9 mouse cellular contexts compared by ENCODE assay signal in the genomic region with DNA sequence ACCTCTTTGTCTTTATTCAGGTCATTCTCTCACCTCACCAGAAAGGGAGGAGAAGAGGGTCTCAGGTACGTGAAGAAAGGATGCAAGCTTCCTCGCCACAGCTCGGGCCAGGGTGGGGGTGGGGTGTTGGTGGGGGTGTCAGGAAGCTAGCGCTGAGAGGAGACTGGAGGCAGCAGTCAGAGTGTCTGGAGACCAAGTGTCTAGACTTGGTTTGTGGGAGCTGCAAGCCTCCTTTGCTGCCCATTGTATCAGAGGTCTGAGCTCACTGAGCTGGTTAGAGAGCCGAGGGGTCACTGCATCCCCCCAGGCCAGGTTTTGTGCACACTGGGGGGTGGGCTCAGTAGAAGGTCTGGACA.
A peak's percentile ranks its signal among the peaks of the same experiment; 100 is the strongest.
DNase-seq lines count a peak whose midpoint lies in the region; ATAC-seq and TF ChIP-seq lines count a peak whose summit lies in the region.
"Had no signal": no experiment of that assay in that cellular context is flagged by ENCODE, and none has a peak within 500 bp of the region (broad histone marks: within the 10 kb centered on the region; RNA-seq: fewer than 3 reads in every experiment).

No protein-coding gene starts in this region.

- WGBS in kidney, embryonic 15.5 days = 28% methylated on average over 5 of the region's 5 CpGs
- 51% methylated on average over 5 of the region's 5 CpGs for WGBS in kidney, adult 2 months
- WGBS in embryonic facial prominence, embryonic 15.5 days = 45% methylated on average over 5 of the region's 5 CpGs
- WGBS in hindbrain, embryonic 11.5 days = 10% methylated on average over 5 of the region's 5 CpGs
- 7% methylated on average over 5 of the region's 5 CpGs for WGBS in midbrain, embryonic 15.5 days

- peak overlapping the region; percentile 32 for H3K4me3 ChIP-seq in kidney, embryonic 15.5 days (replicated peaks)
- H3K4me3 ChIP-seq in kidney, adult 2 months (ENCODE audit: insufficient read depth, low read depth, low read length) = no peak overlapping the region
- peak overlapping the region; percentile 14; the same call in 1 of the 2 replicates for H3K4me3 ChIP-seq in embryonic facial prominence, embryonic 15.5 days (replicated peaks)
- H3K4me3 ChIP-seq in hindbrain, embryonic 11.5 days (ENCODE audit: low read depth, low read length) = no peak overlapping the region
- peak overlapping the region; percentile 15 for H3K4me3 ChIP-seq in midbrain, embryonic 15.5 days

- TF ChIP-seq POLR2A in kidney, adult 2 months (IDR thresholded peaks at IDR 0.05; ENCODE audit: low read depth, low read length) = no peak

- peaks cover 13% of the 10 kb centered on the region for H3K4me1 ChIP-seq in kidney, embryonic 15.5 days
- H3K4me1 ChIP-seq in kidney, adult 2 months (ENCODE audit: control insufficient read depth, insufficient read depth, low read length) = no peaks in the 10 kb centered on the region
- H3K4me1 ChIP-seq in embryonic facial prominence, embryonic 15.5 days = peaks cover 5% of the 10 kb centered on the region
- 0 out of 2 replicates have a peak, but pooled peaks cover 6% of the 10 kb centered on the region for H3K4me1 ChIP-seq in hindbrain, embryonic 11.5 days (replicated peaks; ENCODE audit: control insufficient read depth, insufficient read depth, low read length)
- peaks cover 26% of the 10 kb centered on the region for H3K4me1 ChIP-seq in midbrain, embryonic 15.5 days

- H3K9me3 ChIP-seq in kidney, embryonic 15.5 days (replicated peaks) = no peaks in the 10 kb centered on the region
- H3K9me3 ChIP-seq in embryonic facial prominence, embryonic 15.5 days (replicated peaks) = no peaks in the 10 kb centered on the region
- no peaks in the 10 kb centered on the region for H3K9me3 ChIP-seq in hindbrain, embryonic 11.5 days (ENCODE audit: control insufficient read depth, low read length)
- H3K9me3 ChIP-seq in midbrain, embryonic 15.5 days = no peaks in the 10 kb centered on the region

- no peak for TF ChIP-seq CTCF in kidney, adult 2 months (conservative IDR thresholded peaks at IDR 0.05; ENCODE audit: insufficient read depth, insufficient read length, low read depth, low read length)

- no peak for DNase-seq in kidney, adult 2 months
- DNase-seq in hindbrain, embryonic 11.5 days (ENCODE audit: low spot score) = peak; percentile 47
- DNase-seq in gastrocnemius, adult 8-10 months (ENCODE audit: low spot score in 2 of 2) = no peak
- DNase-seq in spleen, postnatal 14 days (ENCODE audit: low spot score in 2 of 2) = no peak

- H3K36me3 ChIP-seq in kidney, embryonic 15.5 days = no peaks in the 10 kb centered on the region
- H3K36me3 ChIP-seq in kidney, adult 2 months (ENCODE audit: control insufficient read depth, insufficient read depth, low read length) = no peaks in the 10 kb centered on the region
- H3K36me3 ChIP-seq in embryonic facial prominence, embryonic 15.5 days = no peaks in the 10 kb centered on the region
- H3K36me3 ChIP-seq in hindbrain, embryonic 11.5 days (ENCODE audit: control insufficient read depth, insufficient read depth, low read length) = no peaks in the 10 kb centered on the region
- H3K36me3 ChIP-seq in midbrain, embryonic 15.5 days (replicated peaks) = no peaks in the 10 kb centered on the region

- H3K4me2 ChIP-seq in kidney, embryonic 15.5 days = peak overlapping the region; percentile 62
- peak overlapping the region; percentile 42 for H3K4me2 ChIP-seq in embryonic facial prominence, embryonic 15.5 days (replicated peaks)
- peak overlapping the region; percentile 43 for H3K4me2 ChIP-seq in hindbrain, embryonic 11.5 days (replicated peaks; ENCODE audit: low read depth, low read length)
- H3K4me2 ChIP-seq in midbrain, embryonic 15.5 days = peak overlapping the region; percentile 46

- H3K9ac ChIP-seq in kidney, embryonic 15.5 days = no peak overlapping the region
- no peak overlapping the region for H3K9ac ChIP-seq in embryonic facial prominence, embryonic 15.5 days
- H3K9ac ChIP-seq in hindbrain, embryonic 11.5 days (ENCODE audit: low read depth, low read length) = peak overlapping the region; percentile 13
- peak overlapping the region; percentile 12; the same call in 1 of the 2 replicates for H3K9ac ChIP-seq in midbrain, embryonic 15.5 days

- no peak overlapping the region for H3K27ac ChIP-seq in kidney, embryonic 15.5 days
- no peak overlapping the region for H3K27ac ChIP-seq in kidney, adult 2 months (ENCODE audit: insufficient read depth, low read depth, low read length)
- no peak overlapping the region for H3K27ac ChIP-seq in embryonic facial prominence, embryonic 15.5 days (replicated peaks)
- H3K27ac ChIP-seq in hindbrain, embryonic 11.5 days (ENCODE audit: low read depth, low read length) = peak overlapping the region; percentile 90
- H3K27ac ChIP-seq in midbrain, embryonic 15.5 days = peak overlapping the region; percentile 87

- H3K27me3 ChIP-seq in kidney, embryonic 15.5 days = no peaks in the 10 kb centered on the region
- no peaks in the 10 kb centered on the region for H3K27me3 ChIP-seq in kidney, adult 2 months (replicated peaks; ENCODE audit: control insufficient read depth, insufficient read depth, low read length)
- H3K27me3 ChIP-seq in embryonic facial prominence, embryonic 15.5 days = no peaks in the 10 kb centered on the region
- 0 out of 2 replicates have a peak, but pooled peaks cover 2% of the 10 kb centered on the region for H3K27me3 ChIP-seq in hindbrain, embryonic 11.5 days (ENCODE audit: control insufficient read depth, insufficient read depth, low read length)
- no peaks in the 10 kb centered on the region for H3K27me3 ChIP-seq in midbrain, embryonic 15.5 days (replicated peaks)
- H3K27me3 ChIP-seq: Patski had no signal

- 0 out of 2 replicates have a peak, but pooled peaks have one; percentile 12 for ATAC-seq in kidney, embryonic 15.5 days (replicated peaks; ENCODE audit: low FRiP score)
- ATAC-seq in embryonic facial prominence, embryonic 15.5 days (ENCODE audit: insufficient number of reproducible peaks, low FRiP score, low TSS enrichment, low read depth) = no peak
- ATAC-seq in hindbrain, embryonic 11.5 days (ENCODE audit: low FRiP score) = peak; percentile 34; the same call in 1 of the 2 replicates
- ATAC-seq in midbrain, embryonic 15.5 days (replicated peaks) = no peak; the same call in none of the 2 replicates
- ATAC-seq in megakaryocyte-erythroid progenitor cell, adult 5-6 weeks (replicated peaks; ENCODE audit: low FRiP score, low TSS enrichment, poor library complexity, severe bottlenecking) = no peak
- ATAC-seq: Patski had no signal

Comparison
In these comparisons a context has a peak if more than half of its experiments do, and no peak if none do; other contexts are left out.
1. H3K4me3 ChIP-seq: peak in kidney, embryonic 15.5 days (single experiment), embryonic facial prominence, embryonic 15.5 days (single experiment) and midbrain, embryonic 15.5 days (single experiment); none in kidney, adult 2 months (single experiment) and hindbrain, embryonic 11.5 days (single experiment).
2. ATAC-seq: peak in kidney, embryonic 15.5 days (single experiment) and hindbrain, embryonic 11.5 days (single experiment); none in embryonic facial prominence, embryonic 15.5 days (single experiment), midbrain, embryonic 15.5 days (single experiment) and megakaryocyte-erythroid progenitor cell, adult 5-6 weeks (single experiment).
3. H3K27ac ChIP-seq: peak in hindbrain, embryonic 11.5 days (single experiment) and midbrain, embryonic 15.5 days (single experiment); none in kidney, embryonic 15.5 days (single experiment), kidney, adult 2 months (single experiment) and embryonic facial prominence, embryonic 15.5 days (single experiment).
4. H3K9ac ChIP-seq: peak in hindbrain, embryonic 11.5 days (single experiment) and midbrain, embryonic 15.5 days (single experiment); none in kidney, embryonic 15.5 days (single experiment) and embryonic facial prominence, embryonic 15.5 days (single experiment).
5. Peak in every context shown above with its lines, with median percentiles within 50 percentile points of each other: H3K4me2 ChIP-seq.